Mouse (Mus musculus) central nervous system, embryonic 11.5 days (tissue): ENCODE measurements around the gene Rnasek. TPM values are rescaled to one million over a fixed set of nuclear protein-coding genes. Genes with fewer than 3 reads are reported as not detected.

Experiments used
- polyA plus RNA-seq: library from polyadenylated mRNA; depleted of rRNA; stranded (reverse); fragments of >200 nt; gene quantifications from 2 replicates; pipeline ENCODE4 v1.2.3, GENCODE M21; 2012; rRNA removed

The Rnasek gene
- 3.4 and 39.5 TPM in 2 replicates for polyA plus RNA-seq

GRCm38 (mm10) chr11:70239541-70240279 lies at the start of gene Rnasek, which contains the start of gene Gm21988:
Gene Rnasek (minus strand): TSS chr11:70239842.
Gene Gm21988 (minus strand): TSS chr11:70239830.

DNA sequence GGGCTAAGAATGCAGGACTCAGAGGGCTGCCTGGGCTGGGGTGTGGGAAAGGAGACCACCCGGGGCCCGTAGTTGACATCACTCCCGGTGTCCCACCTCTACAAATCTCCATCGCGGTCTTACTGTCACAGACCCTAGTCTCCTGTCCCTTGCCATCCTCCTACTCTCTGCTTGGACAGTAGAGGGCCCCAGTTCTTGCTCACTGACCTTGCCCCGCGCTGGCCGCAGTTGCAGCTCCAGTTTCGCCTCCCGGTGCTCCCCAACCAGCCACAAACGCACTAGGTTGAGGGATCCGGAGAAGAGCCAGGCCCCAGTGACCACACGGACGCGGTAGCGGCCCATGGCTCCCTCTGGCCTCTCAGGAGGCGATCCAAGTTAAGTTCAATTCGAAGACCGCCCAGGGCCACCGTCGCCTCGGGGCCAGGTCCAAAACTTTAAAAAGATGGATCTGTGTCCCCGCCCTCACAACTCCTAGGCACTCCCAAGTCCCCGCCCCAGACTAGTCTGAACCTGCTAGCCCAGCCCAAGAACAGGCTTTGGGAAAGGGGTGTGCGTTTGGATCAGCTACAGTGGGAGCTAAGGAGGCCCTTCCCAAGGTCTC lies 15.4 kb upstream of the Rnasek start, which contains the start of gene Alox12:
Gene Alox12 (minus strand): TSS at position 423 of the 601 bp plus-strand sequence.

GRCm38 (mm10) chr11:70237457-70238167 lies 2.0 kb downstream of the Rnasek start, which contains the start of gene 0610010K14Rik:
Gene 0610010K14Rik (minus strand): TSS chr11:70237914.

GRCm38 (mm10) chr11:70229260-70230010 lies 10.2 kb downstream of the Rnasek start, which contains the start of gene Bcl6b:
Gene Bcl6b (minus strand): TSS chr11:70229798.

DNA sequence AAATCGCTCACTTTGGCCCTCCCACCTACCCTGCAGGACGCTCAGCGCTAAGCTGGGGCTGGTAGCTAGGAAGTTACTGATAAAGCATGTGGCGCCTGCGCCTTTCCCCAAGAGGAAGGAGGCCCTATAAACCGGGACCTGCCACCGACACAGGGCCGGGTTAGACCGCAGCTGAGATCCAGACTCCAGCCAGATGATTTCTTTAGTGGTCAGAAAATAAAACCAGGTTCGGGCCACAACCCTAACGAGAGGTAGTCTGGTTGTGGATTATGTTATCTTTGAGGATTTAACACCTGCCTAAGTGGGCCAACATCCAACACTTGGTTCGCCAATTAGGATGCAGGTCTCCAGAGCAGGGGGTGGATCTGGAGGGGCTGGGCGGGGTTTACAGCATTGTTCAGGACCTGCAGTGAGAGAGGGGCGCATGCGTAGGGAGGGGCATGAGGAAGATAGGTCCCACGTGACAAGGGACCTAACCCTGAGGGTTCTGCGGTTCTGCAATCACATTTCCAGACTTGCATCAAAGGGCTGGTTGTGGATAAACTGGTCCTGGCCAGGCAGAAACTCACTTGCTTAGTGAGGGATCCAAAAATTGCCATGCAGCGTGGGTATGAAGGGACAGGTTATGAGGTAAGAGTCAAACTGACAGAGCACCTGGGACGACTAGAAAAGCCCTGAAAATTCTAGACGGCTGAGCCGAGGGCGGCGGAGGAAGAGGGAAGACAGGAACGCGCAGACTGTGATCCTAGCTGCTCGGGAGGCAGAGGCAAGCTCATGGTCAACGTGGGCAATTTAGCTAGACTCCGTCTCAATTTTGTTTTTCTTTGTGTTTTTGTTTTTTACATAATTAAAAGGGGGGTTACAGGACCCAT lies 18.7 kb downstream of the Rnasek start, which contains the start of gene Slc16a13:
Gene Slc16a13 (minus strand): TSS at position 334 of the 872 bp plus-strand sequence.

GRCm38 (mm10) chr11:70212423-70212822 lies 27.2 kb downstream of the Rnasek start, which contains the start of gene Slc16a11:
Gene Slc16a11 (plus strand): TSS chr11:70212752.

Other genes starting within 250 kb of the Rnasek start
- gene Gabarap, start 248.7 kb downstream of the Rnasek start, polyA plus RNA-seq: 303 and 380 TPM in 2 replicates
- 66.5 and 98.1 TPM in 2 replicates for gene Phf23, start 244.1 kb downstream of the Rnasek start, polyA plus RNA-seq
- 32.7 and 40.0 TPM in 2 replicates for gene Dvl2, start 239.2 kb downstream of the Rnasek start, polyA plus RNA-seq
- gene Acadvl, start 224.4 kb downstream of the Rnasek start, polyA plus RNA-seq: 32.6 and 38.6 TPM in 2 replicates
- gene Dlg4, start 222.9 kb downstream of the Rnasek start, polyA plus RNA-seq: 71.2 and 101 TPM in 2 replicates
- 1.4 TPM in 2 replicates for gene Asgr1, start 185.8 kb downstream of the Rnasek start, polyA plus RNA-seq
- 0.49 and 0.56 TPM in 2 replicates for gene Asgr2, start 147.2 kb downstream of the Rnasek start, polyA plus RNA-seq
- 0.19 and 0.31 TPM in 2 replicates for gene Mgl2, start 109.5 kb downstream of the Rnasek start, polyA plus RNA-seq
- gene Clec10a, start 83.6 kb downstream of the Rnasek start, polyA plus RNA-seq: 0.40 and 2.1 TPM in 2 replicates
- gene Slc16a11, start 27.1 kb downstream of the Rnasek start, polyA plus RNA-seq: 0.35 and 0.47 TPM in 2 replicates
- 11.0 and 43.0 TPM in 2 replicates for gene Slc16a13, start 18.8 kb downstream of the Rnasek start, polyA plus RNA-seq
- 5.3 and 7.2 TPM in 2 replicates for gene Bcl6b, start 10.0 kb downstream of the Rnasek start, polyA plus RNA-seq
- 152 and 226 TPM in 2 replicates for gene 0610010K14Rik, start 1.9 kb downstream of the Rnasek start, polyA plus RNA-seq
- 11.4 and 21.8 TPM in 2 replicates for gene Gm21988, start within 50 bp of the Rnasek start, polyA plus RNA-seq
- gene Alox12, start 15.5 kb upstream of the Rnasek start, polyA plus RNA-seq: 2.6 and 3.1 TPM in 2 replicates
- not detected in 2 replicates for gene Alox12e, start 82.8 kb upstream of the Rnasek start, polyA plus RNA-seq
- gene Alox15, start 112.2 kb upstream of the Rnasek start, polyA plus RNA-seq: 0.18 and 0.55 TPM in 2 replicates
- gene Pelp1, start 170.2 kb upstream of the Rnasek start, polyA plus RNA-seq: 34.7 and 45.0 TPM in 2 replicates
- gene Arrb2, start 192.8 kb upstream of the Rnasek start, polyA plus RNA-seq: 49.1 and 64.2 TPM in 2 replicates
- 37.6 and 48.2 TPM in 2 replicates for gene Med11, start 212.1 kb upstream of the Rnasek start, polyA plus RNA-seq
- gene Zmynd15, start 219.6 kb upstream of the Rnasek start, polyA plus RNA-seq: 0.47 and 0.52 TPM in 2 replicates
- 1.7 and 2.2 TPM in 2 replicates for gene Cxcl16, start 220.1 kb upstream of the Rnasek start, polyA plus RNA-seq